Mouse (Mus musculus) kidney, adult 11 months (tissue): ENCODE measurements at regions not wholly inside any gene's neighbourhood (a gene's known extent, or its start where the extent isn't known, plus 50 kb on each side); places are given as distances from the start of the nearest gene placed in this dataset.

ENCODE experiments used
- DNase-seq: peaks from one replicate; pipeline ENCODE4 v3.0.0; 2022

DNA sequence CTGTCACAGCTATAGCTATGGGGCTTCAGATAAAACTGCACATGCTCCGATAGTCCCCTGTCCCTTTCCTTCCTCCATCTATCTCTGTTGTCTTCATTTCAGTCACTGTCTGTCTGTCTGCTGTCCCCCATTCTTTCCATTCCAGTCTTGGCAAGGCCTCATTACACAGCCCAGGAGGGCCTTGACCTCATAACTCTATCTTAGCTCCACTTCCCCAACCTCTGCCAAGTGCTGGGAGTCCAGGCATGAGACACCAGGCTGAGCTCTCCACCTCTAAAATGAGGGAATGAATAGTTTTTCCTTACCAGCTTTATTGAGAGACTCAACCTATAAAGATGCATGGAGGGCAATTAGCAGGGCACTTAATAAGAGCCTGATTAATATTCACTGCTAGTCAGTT is 76.0 kb upstream of the Frmd4a start:
- no peak for DNase-seq

DNA sequence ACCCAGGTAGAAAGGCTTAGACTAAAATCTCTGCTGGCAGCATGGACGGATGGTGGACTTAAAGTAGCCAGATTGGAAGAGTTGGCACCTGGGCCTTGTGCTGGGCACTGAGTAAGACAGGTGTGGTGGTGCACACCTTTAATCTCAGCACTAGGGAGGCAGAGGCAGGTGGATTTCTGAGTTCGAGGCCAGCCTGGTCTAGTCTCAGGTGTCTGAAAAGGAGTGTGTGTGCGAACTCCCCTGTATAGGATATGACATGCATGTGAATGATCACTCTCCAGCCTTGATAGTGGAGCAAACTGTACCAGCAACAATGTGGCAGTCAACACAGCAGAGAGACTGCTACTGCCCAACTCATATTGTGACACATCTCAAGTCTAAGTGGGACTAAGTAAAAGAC is 70.1 kb upstream of the Frmd4a start:
- no peak for DNase-seq

DNA sequence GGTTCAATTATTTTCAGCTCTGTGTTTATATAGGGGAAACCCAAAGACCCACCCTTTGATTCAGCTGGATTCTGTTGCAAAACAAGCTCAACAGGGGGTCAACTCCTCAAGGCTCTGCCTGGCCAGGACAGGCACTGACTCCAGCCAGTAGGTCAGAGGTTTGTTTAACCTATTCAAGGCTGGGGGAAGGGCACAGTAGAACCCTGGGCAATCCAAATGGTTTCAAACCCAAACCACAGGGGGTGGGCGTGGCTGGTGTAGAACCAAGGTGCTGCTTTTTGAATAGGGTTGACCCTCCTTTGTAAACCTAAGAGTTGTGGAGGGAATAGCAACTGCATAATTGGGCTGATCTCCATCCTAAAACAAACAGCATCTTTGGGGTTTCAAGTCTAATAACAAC is 69.2 kb upstream of the Frmd4a start:
- DNase-seq = no peak

- DNase-seq = no peak
These were observed 60.0 kb upstream of the Frmd4a start for GRCm38 (mm10) chr2:3957491-3957890.

- peak; percentile 13 for DNase-seq
These were observed 59.4 kb upstream of the Frmd4a start for GRCm38 (mm10) chr2:3958065-3958641.

DNA sequence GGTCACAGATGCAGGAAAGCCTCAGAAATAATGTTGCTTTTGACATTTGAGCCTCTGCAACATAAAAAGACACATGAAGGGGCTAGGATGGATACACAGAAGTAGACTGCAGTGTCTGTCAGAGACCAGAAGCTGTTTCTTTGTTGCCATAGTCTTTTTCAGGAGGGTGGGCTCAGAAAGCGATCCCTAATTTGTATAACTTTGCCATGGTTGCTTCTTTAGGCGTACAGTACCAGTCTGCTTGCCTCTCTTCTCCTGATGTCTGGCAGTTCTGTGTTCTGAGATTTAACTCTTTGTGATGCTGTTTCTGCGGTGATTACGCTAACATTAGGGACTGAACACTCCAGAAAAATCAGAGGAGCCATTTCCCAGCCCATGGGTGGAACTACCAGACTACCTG is 58.8 kb upstream of the Frmd4a start:
- no peak for DNase-seq

GRCm38 (mm10) chr2:3959181-3959580 is 58.3 kb upstream of the Frmd4a start:
- no peak for DNase-seq

- no peak for DNase-seq
These were observed 57.3 kb upstream of the Frmd4a start for GRCm38 (mm10) chr2:3960213-3960612.

DNA sequence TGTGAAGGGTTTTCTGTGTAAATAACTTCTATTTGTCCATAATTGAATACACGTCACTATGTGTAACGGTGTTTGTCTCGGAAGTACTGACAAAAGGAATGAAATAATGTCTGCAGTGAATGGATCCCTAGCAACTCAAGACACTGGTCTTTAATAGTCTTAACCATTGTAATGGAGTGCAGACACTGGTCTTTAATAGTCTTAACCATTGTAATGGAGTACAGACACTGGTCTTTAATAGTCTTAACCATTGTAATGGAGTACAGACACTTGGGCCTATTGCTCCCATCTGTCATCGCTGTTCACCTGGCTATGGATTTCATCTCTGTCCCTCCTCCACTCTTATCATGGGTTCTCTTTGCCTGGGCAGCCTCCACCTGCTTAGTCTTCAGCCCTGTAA is 53.2 kb upstream of the Frmd4a start:
- DNase-seq = no peak
